Mouse (Mus musculus): ENCODE data around the gene Axl.

DNA sequence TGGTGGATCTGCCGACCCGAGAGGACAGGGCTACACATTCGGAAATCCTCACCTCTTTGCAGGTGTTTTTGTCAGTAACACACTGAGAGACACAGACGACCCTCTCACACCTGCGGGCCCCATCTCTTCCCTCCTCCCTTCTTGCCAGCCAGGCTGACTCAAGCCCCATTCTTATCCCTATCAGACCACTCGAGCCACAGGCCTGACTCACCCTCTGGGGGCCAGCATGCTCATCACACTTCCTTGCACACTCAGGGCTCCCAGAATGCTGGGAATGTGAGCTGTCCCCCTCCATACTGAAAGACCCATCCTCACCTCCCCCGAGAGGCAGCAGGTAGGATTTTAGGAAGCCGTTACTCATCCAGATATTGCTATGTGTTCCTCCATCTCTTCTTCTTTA, 4.8 kb downstream of the Axl start:
- TF ChIP-seq CTCF (IDR thresholded peaks at IDR 0.05; ENCODE audit: borderline replicate concordance, control insufficient read depth, extremely low read depth, insufficient read depth, low read length, poor library complexity) = no peak
- no peak for TF ChIP-seq POLR2A (IDR thresholded peaks at IDR 0.05; ENCODE audit: control insufficient read depth, extremely low read depth, insufficient read depth, low read length, poor library complexity)
